Comparison of ENCODE assay signal across 8 mouse cellular contexts in the genomic region with DNA sequence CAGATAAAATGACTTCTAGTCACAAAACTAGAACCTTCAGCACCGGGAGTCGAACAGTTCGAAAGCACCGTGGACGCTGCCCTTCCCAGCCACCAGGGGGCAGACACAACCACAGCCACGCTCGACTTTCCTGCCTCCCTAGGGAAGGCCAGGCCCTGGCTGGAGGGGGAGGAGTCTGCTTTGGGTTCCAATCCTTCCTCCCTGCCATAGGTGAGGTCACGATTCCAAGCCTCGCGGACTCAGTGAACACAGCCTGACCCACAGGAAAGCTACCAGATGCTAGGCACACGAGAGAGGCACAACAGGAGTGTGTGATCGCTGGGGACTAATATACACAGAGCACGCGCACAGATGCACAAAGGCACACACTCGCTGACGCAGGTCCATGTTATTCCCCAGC. TPM values are rescaled to one million over a fixed set of nuclear protein-coding genes. Genes with fewer than 3 reads are reported as not detected.
A peak's percentile ranks its signal among the peaks of the same experiment; 100 is the strongest.
DNase-seq lines count a peak whose midpoint lies in the region; TF ChIP-seq lines count a peak whose summit lies in the region.

No protein-coding gene starts in this region.

- TF ChIP-seq CTCF in testis, adult 2 months (IDR thresholded peaks at IDR 0.05; ENCODE audit: control insufficient read depth, insufficient read depth, insufficient replicate concordance, low read depth, low read length) = peak; percentile 91

- no peak for TF ChIP-seq POLR2A in testis, adult 2 months (IDR thresholded peaks at IDR 0.05; ENCODE audit: control insufficient read depth, low read depth, low read length)

- H3K4me3 ChIP-seq in testis, adult 2 months (ENCODE audit: control insufficient read depth, low read depth, low read length) = peak overlapping the region; percentile 13; the same call in 1 of the 2 replicates

- H3K4me1 ChIP-seq in testis, adult 2 months (ENCODE audit: control insufficient read depth, insufficient read depth, low read length) = peaks cover 24% of the 10 kb centered on the region

- no peaks in the 10 kb centered on the region for H3K27me3 ChIP-seq in testis, adult 2 months (ENCODE audit: control insufficient read depth, insufficient read depth, low read length)

- no peaks in the 10 kb centered on the region for H3K36me3 ChIP-seq in testis, adult 2 months (ENCODE audit: control insufficient read depth, insufficient read depth, low read length)

- peak; percentile 72 to 78 for DNase-seq in B cell, adult 2 months
- peak; percentile 81 to 87 for DNase-seq in adrenal gland, adult 18-20 months (ENCODE audit: low spot score in 2 of 2)
- peak; percentile 57 for DNase-seq in embryo, embryonic 11.5 days (ENCODE audit: low read depth, low spot score)
- peak; percentile 88 to 92 for DNase-seq in heart, adult 18-20 months
- peak; percentile 77 to 88 for DNase-seq in kidney, adult 8-10 months
- peak; percentile 83 for DNase-seq in liver
- peak; percentile 78 for DNase-seq in neural tube, embryonic 10.5 days (ENCODE audit: extremely low spot score, low spot score)

- no peak overlapping the region for H3K27ac ChIP-seq in testis, adult 2 months (ENCODE audit: control insufficient read depth, insufficient read depth, low read depth, low read length)

RNA-seq across cellular contexts. Expression of gene Plbd2, which starts 1.9 kb away (rescaled TPM):
- 10 to 100 TPM; 76.9 to 90.1 TPM for total RNA-seq in adrenal gland, adult 18-20 months (2021)
- 10 to 100 TPM; 47.4 to 50.3 TPM for total RNA-seq in heart, adult 18-20 months (2021)
- 80.7 and 86.2 TPM in 2 replicates for polyA plus RNA-seq in testis, adult 2 months (2012; rRNA removed)

RNA-seq across cellular contexts. Expression of gene Slc8b1, which starts 5.6 kb away (rescaled TPM):
- 10 to 100 TPM; 26.4 to 31.7 TPM for total RNA-seq in adrenal gland, adult 18-20 months (2021)
- 10 to 100 TPM in 1 of 2 experiments, 1 to 10 TPM in 1; 9.5 to 11.3 TPM for total RNA-seq in heart, adult 18-20 months (2021)
- polyA plus RNA-seq in testis, adult 2 months (2012; rRNA removed) = 3.2 and 3.4 TPM in 2 replicates

RNA-seq across cellular contexts. Expression of gene Sds, which starts 29.0 kb away (rescaled TPM):
- total RNA-seq in adrenal gland, adult 18-20 months (2021) = not detected
- 1 to 10 TPM in 1 of 2 experiments, under 1 TPM in 1; 0.87 to 2.4 TPM for total RNA-seq in heart, adult 18-20 months (2021)
- 0.75 and 1.1 TPM in 2 replicates for polyA plus RNA-seq in testis, adult 2 months (2012; rRNA removed)

RNA-seq across cellular contexts. Expression of gene Sdsl, which starts 32.8 kb away (rescaled TPM):
- 10 to 100 TPM; 55.6 to 78.2 TPM for total RNA-seq in adrenal gland, adult 18-20 months (2021)
- total RNA-seq in heart, adult 18-20 months (2021) = 1 to 10 TPM; 6.8 to 9.4 TPM
- polyA plus RNA-seq in testis, adult 2 months (2012; rRNA removed) = 4.9 and 6.1 TPM in 2 replicates
